Mouse (Mus musculus) stomach, embryonic 16.5 days (tissue): ENCODE results near the gene Ifitm5. TPM values are rescaled to one million over a fixed set of nuclear protein-coding genes. Genes with fewer than 3 reads are reported as not detected.

Experiments used
- ATAC-seq: fragments of 200-750 bp; cut with Nextera tagmentation; 2 replicates; pipeline ENCODE4 v1.8.0; 2017; ENCODE audit warnings: moderate number of reproducible peaks, moderate TSS enrichment; ENCODE audit not compliant: insufficient read depth, low FRiP score
- H3K27ac ChIP-seq: fragments of 300-500 bp; sonication (generic); 2 replicates; pipeline ENCODE4 v1.5.1; 2014; ENCODE audit warnings: low read length
- H3K27me3 ChIP-seq: fragments of 300-500 bp; sonication (generic); 2 replicates; pipeline ENCODE4 v1.6.1; 2014; ENCODE audit warnings: low read length, control low read depth, mixed read lengths; ENCODE audit not compliant: control insufficient read depth, insufficient read depth
- H3K36me3 ChIP-seq: fragments of 300-500 bp; sonication (generic); 2 replicates; pipeline ENCODE4 v1.6.1; 2014; ENCODE audit warnings: low read length; ENCODE audit not compliant: control insufficient read depth, insufficient read depth
- H3K4me1 ChIP-seq: fragments of 300-500 bp; sonication (generic); 2 replicates; pipeline ENCODE4 v1.6.1; 2014; ENCODE audit warnings: low read length, control low read depth, mixed read lengths; ENCODE audit not compliant: control insufficient read depth, insufficient read depth
- H3K4me2 ChIP-seq: fragments of 300-500 bp; sonication (generic); 2 replicates; pipeline ENCODE4 v1.6.1; 2014; ENCODE audit warnings: low read depth, low read length, mixed read lengths
- H3K4me3 ChIP-seq: fragments of 300-500 bp; sonication (generic); replicated peaks from 2 replicates; pipeline ENCODE4 v1.5.1; 2014; ENCODE audit warnings: mild to moderate bottlenecking, low read length
- H3K9ac ChIP-seq: fragments of 300-500 bp; sonication (generic); 2 replicates; pipeline ENCODE4 v1.6.1; 2014; ENCODE audit warnings: low read length
- H3K9me3 ChIP-seq: fragments of 300-500 bp; sonication (generic); replicated peaks from 2 replicates; pipeline ENCODE4 v1.6.1; 2016; ENCODE audit warnings: low read length, control low read depth; ENCODE audit not compliant: control insufficient read depth
- WGBS: fragments of 180-500 bp; shearing (Covaris S2); extraction: QIAGEN DNeasy Blood & Tissue Kit; methylation state at CpG from one replicate; pipeline ENCODE4 v1.1.7; 2014; 5-methylcytosine and 5-hydroxymethylcytosine counted together
- polyA plus RNA-seq: library from polyadenylated mRNA; unstranded; fragments of >200 nt; fragmentation: Nextera tagmentation; extraction: Ambion mirVana; gene quantifications from 2 replicates; pipeline ENCODE4 v1.2.1, GENCODE M21; 2015

The Ifitm5 gene
- polyA plus RNA-seq, 1 experiment from 2014 or later, result 4.4 TPM

GRCm38 (mm10) chr7:140914031-140914690, 35.9 kb downstream of the Ifitm5 start:
- no peak overlapping the region for H3K4me3 ChIP-seq
- H3K27me3 ChIP-seq, result no peaks in the 10 kb centered on the region
- H3K27ac ChIP-seq, result peak overlapping the region; percentile 52
- H3K4me1 ChIP-seq, result no peaks in the 10 kb centered on the region
- no peaks in the 10 kb centered on the region for H3K9me3 ChIP-seq
- H3K9ac ChIP-seq, result no peak overlapping the region
- H3K4me2 ChIP-seq, result no peak overlapping the region
- no peak for ATAC-seq
- 83% methylated on average over 8 of the region's 8 CpGs for WGBS
- no peaks in the 10 kb centered on the region for H3K36me3 ChIP-seq

- H3K9me3 ChIP-seq, result no peaks in the 10 kb centered on the region
- H3K4me3 ChIP-seq, result no peak overlapping the region
- peak overlapping the region; percentile 90 for H3K27ac ChIP-seq
- WGBS, result 56% methylated on average over 5 of the region's 5 CpGs
- H3K36me3 ChIP-seq, result no peaks in the 10 kb centered on the region
- ATAC-seq, result peak; percentile 89
- H3K4me2 ChIP-seq, result peak overlapping the region; percentile 15; the same call in 1 of the 2 replicates
- no peaks in the 10 kb centered on the region for H3K27me3 ChIP-seq
- H3K4me1 ChIP-seq, result no peaks in the 10 kb centered on the region
- peak overlapping the region; percentile 43; the same call in 1 of the 2 replicates for H3K9ac ChIP-seq
Observed at GRCm38 (mm10) chr7:140912846-140913482, 37.1 kb downstream of the Ifitm5 start.

GRCm38 (mm10) chr7:140912293-140912692, 37.8 kb downstream of the Ifitm5 start:
- WGBS, result 49% methylated on average over 3 of the region's 3 CpGs
- H3K4me2 ChIP-seq, result 0 out of 2 replicates have a peak overlapping the region, but pooled peaks have one; percentile 15
- H3K27ac ChIP-seq, result peak overlapping the region; percentile 90
- ATAC-seq, result no peak
- no peak overlapping the region for H3K4me3 ChIP-seq
- peak overlapping the region; percentile 43; the same call in 1 of the 2 replicates for H3K9ac ChIP-seq
- no peaks in the 10 kb centered on the region for H3K27me3 ChIP-seq
- no peaks in the 10 kb centered on the region for H3K4me1 ChIP-seq
- no peaks in the 10 kb centered on the region for H3K36me3 ChIP-seq
- no peaks in the 10 kb centered on the region for H3K9me3 ChIP-seq

DNA sequence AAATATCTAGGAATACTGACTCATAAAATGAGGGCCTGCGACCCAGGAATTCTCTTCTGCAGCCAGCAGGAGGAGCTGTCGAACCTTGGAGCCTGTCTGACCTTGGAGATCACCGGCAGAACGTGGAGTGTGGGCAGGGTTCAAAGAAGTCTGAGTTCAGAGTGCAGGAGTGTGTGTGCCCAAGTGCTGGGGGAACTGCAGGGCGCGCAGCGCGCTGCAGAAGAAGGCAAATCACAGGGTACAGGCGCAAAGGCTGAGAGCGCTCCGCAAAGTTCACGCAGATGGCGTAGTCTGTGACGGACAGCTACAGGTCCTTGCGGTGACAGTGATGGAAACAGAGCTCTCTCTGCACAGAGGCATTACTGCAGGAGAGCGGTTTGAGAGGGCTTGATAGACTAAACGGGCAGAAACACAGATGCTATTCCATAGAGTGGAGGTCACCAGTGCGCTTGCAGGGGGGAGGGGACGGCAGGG, 41.4 kb downstream of the Ifitm5 start:
- peak overlapping the region; percentile 22; the same call in 1 of the 2 replicates for H3K27ac ChIP-seq

GRCm38 (mm10) chr7:140908181-140908580, 41.9 kb downstream of the Ifitm5 start:
- Histone ChIP-seq H3K4me3 (no peak overlapping the region), H3K27ac (no peak overlapping the region), H3K36me3 (no peaks in the 10 kb centered on the region), H3K27me3 (no peaks in the 10 kb centered on the region), H3K4me1 (no peaks in the 10 kb centered on the region), H3K9me3 (no peaks in the 10 kb centered on the region), H3K4me2 (no peak overlapping the region; the same call in 1 of the 2 replicates), H3K9ac (0 out of 2 replicates have a peak overlapping the region, but pooled peaks have one; percentile 63)
- ATAC-seq, result no peak
- 43% methylated on average over 7 of the region's 7 CpGs for WGBS

More for the DNA sequence above, 41.4 kb downstream of the Ifitm5 start:
- Histone ChIP-seq H3K27me3 (no peaks in the 10 kb centered on the region), H3K36me3 (no peaks in the 10 kb centered on the region), H3K4me2 (peak overlapping the region; percentile 93), H3K9me3 (no peaks in the 10 kb centered on the region), H3K4me1 (no peaks in the 10 kb centered on the region), H3K9ac (peak overlapping the region; percentile 63), H3K4me3 (peak overlapping the region; percentile 48)
- WGBS, result 2% methylated on average over 19 of the region's 19 CpGs
- peak; percentile 77 for ATAC-seq

DNA sequence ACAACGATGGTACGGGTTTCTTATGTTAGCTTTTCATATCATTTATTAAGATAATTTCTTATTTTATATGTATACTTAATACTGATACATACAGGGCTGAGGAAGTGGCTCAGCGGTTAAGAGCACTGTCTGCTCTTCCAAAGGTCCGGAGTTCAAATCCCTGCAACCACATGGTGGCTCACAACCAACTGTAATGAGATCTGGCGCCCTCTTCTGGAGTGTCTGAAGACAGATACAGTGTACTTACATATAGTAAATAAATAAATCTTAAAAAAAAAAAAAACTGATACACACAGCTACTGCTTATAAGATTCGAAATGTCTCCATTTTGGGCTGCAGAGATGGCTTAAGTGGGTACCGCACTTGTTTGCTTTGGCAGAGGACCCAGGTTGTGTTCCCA, 42.4 kb downstream of the Ifitm5 start:
- H3K9me3 ChIP-seq, result no peaks in the 10 kb centered on the region
- H3K4me1 ChIP-seq, result no peaks in the 10 kb centered on the region
- H3K9ac ChIP-seq, result no peak overlapping the region
- no peaks in the 10 kb centered on the region for H3K36me3 ChIP-seq
- no peak for ATAC-seq
- H3K27ac ChIP-seq, result no peak overlapping the region
- no peak overlapping the region for H3K4me2 ChIP-seq
- WGBS, result 85% methylated on average over 7 of the region's 7 CpGs
- no peaks in the 10 kb centered on the region for H3K27me3 ChIP-seq
- H3K4me3 ChIP-seq, result no peak overlapping the region

DNA sequence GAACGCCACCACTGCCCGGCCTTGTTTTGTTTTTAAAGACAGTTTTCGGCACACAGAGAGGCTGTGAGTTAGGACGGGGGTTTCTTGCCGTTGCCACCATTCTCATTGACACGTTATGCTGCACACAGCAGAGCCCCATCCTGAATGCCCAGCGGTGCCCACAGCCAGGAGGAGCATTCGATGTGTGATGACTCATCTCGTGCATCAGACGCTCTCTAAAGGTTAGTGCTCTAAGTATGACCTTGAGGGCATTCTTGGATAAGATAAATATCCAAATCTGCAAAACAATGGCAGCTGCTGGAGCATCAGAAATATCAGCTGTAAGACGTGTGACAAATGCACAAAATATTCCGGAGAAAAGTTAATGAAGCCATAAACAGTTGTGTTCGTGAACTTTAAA, 43.0 kb downstream of the Ifitm5 start:
- H3K9me3 ChIP-seq, result no peaks in the 10 kb centered on the region
- H3K4me3 ChIP-seq, result no peak overlapping the region
- 73% methylated on average over 13 of the region's 13 CpGs for WGBS
- H3K4me1 ChIP-seq, result no peaks in the 10 kb centered on the region
- no peaks in the 10 kb centered on the region for H3K36me3 ChIP-seq
- H3K27ac ChIP-seq, result no peak overlapping the region
- H3K27me3 ChIP-seq, result no peaks in the 10 kb centered on the region
- no peak overlapping the region for H3K9ac ChIP-seq
- no peak for ATAC-seq
- H3K4me2 ChIP-seq, result no peak overlapping the region

- Histone ChIP-seq H3K36me3 (no peaks in the 10 kb centered on the region), H3K27ac (no peak overlapping the region), H3K9ac (no peak overlapping the region), H3K4me3 (no peak overlapping the region), H3K27me3 (no peaks in the 10 kb centered on the region), H3K4me1 (no peaks in the 10 kb centered on the region), H3K4me2 (no peak overlapping the region), H3K9me3 (no peaks in the 10 kb centered on the region)
- ATAC-seq, result no peak
- 71% methylated on average over 2 of the region's 2 CpGs for WGBS
Observed at GRCm38 (mm10) chr7:140905642-140906081, 44.4 kb downstream of the Ifitm5 start.

DNA sequence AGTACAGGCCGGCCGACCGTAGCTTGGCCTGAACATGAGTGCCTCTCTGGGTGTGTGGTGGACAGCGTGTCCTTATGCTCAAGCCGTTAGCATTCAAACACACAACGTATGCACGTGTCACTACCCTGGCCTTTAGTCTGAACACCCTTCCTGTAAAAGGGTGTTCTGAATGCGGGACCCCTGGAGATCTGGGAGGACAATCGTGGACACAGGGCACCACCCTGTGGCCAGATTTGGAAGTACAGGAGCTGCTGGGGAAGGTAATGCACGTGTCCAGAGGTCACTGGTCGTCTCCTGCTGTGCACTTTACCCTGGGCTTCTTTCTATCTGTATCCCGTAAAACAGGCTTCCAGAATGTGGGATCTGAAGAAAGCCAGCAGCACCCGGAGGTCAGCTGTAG, 46.9 kb downstream of the Ifitm5 start:
- no peaks in the 10 kb centered on the region for H3K4me1 ChIP-seq
- peak overlapping the region; percentile 32; the same call in 1 of the 2 replicates for H3K9ac ChIP-seq
- H3K36me3 ChIP-seq, result no peaks in the 10 kb centered on the region
- 24% methylated on average over 13 of the region's 13 CpGs for WGBS
- no peak overlapping the region for H3K4me2 ChIP-seq
- ATAC-seq, result peak; percentile 51; the same call in 1 of the 2 replicates
- no peaks in the 10 kb centered on the region for H3K27me3 ChIP-seq
- no peak overlapping the region for H3K27ac ChIP-seq
- H3K4me3 ChIP-seq, result no peak overlapping the region
- no peaks in the 10 kb centered on the region for H3K9me3 ChIP-seq
